Mouse (Mus musculus): Measurements from ENCODE around the gene Il11ra1.

GRCm38 (mm10) chr4:41739260-41739659 lies 39.5 kb downstream of the Il11ra1 start:
- TF ChIP-seq CTCF (IDR thresholded peaks at IDR 0.05; ENCODE audit: low read depth, low read length) (no peak), POLR2A (IDR thresholded peaks at IDR 0.05; ENCODE audit: borderline replicate concordance, low read depth, low read length) (no peak)
